Mouse (Mus musculus): Measurements from ENCODE around the gene Zfp553. TPM values are rescaled to one million over a fixed set of nuclear protein-coding genes. Genes with fewer than 3 reads are reported as not detected.
A peak's percentile ranks its signal among the peaks of the same experiment; 100 is the strongest.

The Zfp553 gene
- polyA plus RNA-seq, 1 experiment, result not detected

- no peak for TF ChIP-seq POLR2A (IDR thresholded peaks at IDR 0.05; ENCODE audit: insufficient read depth, low read depth, low read length)
- TF ChIP-seq CTCF (IDR thresholded peaks at IDR 0.05; ENCODE audit: insufficient read depth, low read depth, low read length), result no peak
- Histone ChIP-seq H3K4me3 (ENCODE audit: insufficient read depth, low read depth, low read length) (no peak overlapping the region), H3K27ac (ENCODE audit: insufficient read depth, low read depth, low read length) (no peak overlapping the region), H3K4me1 (ENCODE audit: control insufficient read depth, insufficient read depth, low read length) (peaks cover 13% of the 10 kb centered on the region)
- WGBS, result 96% methylated on average over 4 of the region's 4 CpGs
Measured at GRCm38 (mm10) chr7:127271093-127271492, 38.2 kb downstream of the Zfp553 start.

- H3K27ac ChIP-seq (ENCODE audit: insufficient read depth, low read depth, low read length), result no peak overlapping the region
Measured at GRCm38 (mm10) chr7:127272566-127272965, 39.7 kb downstream of the Zfp553 start.

GRCm38 (mm10) chr7:127273118-127273923 lies 40.5 kb downstream of the Zfp553 start:
- TF ChIP-seq CTCF (IDR thresholded peaks at IDR 0.05; ENCODE audit: insufficient read depth, low read depth, low read length) (no peak), POLR2A (IDR thresholded peaks at IDR 0.05; ENCODE audit: insufficient read depth, low read depth, low read length) (no peak)
- 14% methylated on average over 50 of the region's 50 CpGs for WGBS
- peak overlapping the region; percentile 18 for H3K27ac ChIP-seq (ENCODE audit: insufficient read depth, low read depth, low read length)
- peaks cover 11% of the 10 kb centered on the region for H3K4me1 ChIP-seq (ENCODE audit: control insufficient read depth, insufficient read depth, low read length)
- H3K4me3 ChIP-seq (ENCODE audit: insufficient read depth, low read depth, low read length), result peak overlapping the region; percentile 74

More at GRCm38 (mm10) chr7:127272566-127272965, 39.7 kb downstream of the Zfp553 start:
- no peak overlapping the region for H3K4me3 ChIP-seq (ENCODE audit: insufficient read depth, low read depth, low read length)
- H3K4me1 ChIP-seq (ENCODE audit: control insufficient read depth, insufficient read depth, low read length), result peaks cover 11% of the 10 kb centered on the region
- no peak for TF ChIP-seq CTCF (IDR thresholded peaks at IDR 0.05; ENCODE audit: insufficient read depth, low read depth, low read length)
- no peak for TF ChIP-seq POLR2A (IDR thresholded peaks at IDR 0.05; ENCODE audit: insufficient read depth, low read depth, low read length)
- 85% methylated on average over 15 of the region's 15 CpGs for WGBS

GRCm38 (mm10) chr7:127273925-127274789 lies 41.3 kb downstream of the Zfp553 start, which contains the start of gene Sephs2:
Gene Sephs2, minus strand, starts transcription at chr7:127274055.
- peak; percentile 87 for TF ChIP-seq POLR2A (IDR thresholded peaks at IDR 0.05; ENCODE audit: insufficient read depth, low read depth, low read length)
- no peak for TF ChIP-seq CTCF (IDR thresholded peaks at IDR 0.05; ENCODE audit: insufficient read depth, low read depth, low read length)
- H3K27ac ChIP-seq (ENCODE audit: insufficient read depth, low read depth, low read length), result peak within 1 kb of the TSS; percentile 18
- WGBS, result 2% methylated on average over 39 of the region's 39 CpGs

GRCm38 (mm10) chr7:127276519-127276961 lies 43.7 kb downstream of the Zfp553 start:
- Histone ChIP-seq H3K4me3 (ENCODE audit: insufficient read depth, low read depth, low read length) (no peak overlapping the region), H3K4me1 (ENCODE audit: control insufficient read depth, insufficient read depth, low read length) (peaks cover 11% of the 10 kb centered on the region), H3K27ac (ENCODE audit: insufficient read depth, low read depth, low read length) (no peak overlapping the region)
- WGBS, result 82% methylated on average over 5 of the region's 5 CpGs
- TF ChIP-seq CTCF (IDR thresholded peaks at IDR 0.05; ENCODE audit: insufficient read depth, low read depth, low read length) (no peak), POLR2A (IDR thresholded peaks at IDR 0.05; ENCODE audit: insufficient read depth, low read depth, low read length) (no peak)

More at GRCm38 (mm10) chr7:127273925-127274789, 41.3 kb downstream of the Zfp553 start, which contains the start of gene Sephs2:
- peaks cover 11% of the 10 kb centered on the region for H3K4me1 ChIP-seq (ENCODE audit: control insufficient read depth, insufficient read depth, low read length)
- H3K4me3 ChIP-seq (ENCODE audit: insufficient read depth, low read depth, low read length), result peak within 1 kb of the TSS; percentile 74

DNA sequence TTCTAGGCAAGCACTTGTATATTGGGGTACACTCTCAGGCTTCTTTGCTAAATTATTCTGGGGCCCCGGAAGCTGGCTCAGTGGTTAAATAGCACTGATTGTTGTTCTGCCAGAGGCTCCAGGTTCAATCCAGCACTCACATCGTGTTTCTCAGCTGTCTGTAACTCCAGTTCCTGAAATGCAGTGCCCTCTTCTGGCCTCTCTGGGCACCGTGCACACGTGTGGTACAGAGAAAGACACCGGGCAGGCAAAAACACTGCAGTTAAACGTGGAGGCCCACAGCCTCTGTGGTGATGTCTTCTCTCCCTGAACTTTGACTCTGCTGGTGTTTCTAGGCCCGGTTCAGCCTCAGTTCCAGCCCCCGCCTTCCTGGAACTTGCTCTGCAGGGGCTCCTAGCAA lies 45.5 kb downstream of the Zfp553 start:
- peaks cover 3% of the 10 kb centered on the region; the same call in 1 of the 2 replicates for H3K4me1 ChIP-seq (ENCODE audit: control insufficient read depth, insufficient read depth, low read length)
- no peak overlapping the region for H3K4me3 ChIP-seq (ENCODE audit: insufficient read depth, low read depth, low read length)
- H3K27ac ChIP-seq (ENCODE audit: insufficient read depth, low read depth, low read length), result no peak overlapping the region
- WGBS, result 24% methylated on average over 8 of the region's 8 CpGs
- TF ChIP-seq POLR2A (IDR thresholded peaks at IDR 0.05; ENCODE audit: insufficient read depth, low read depth, low read length) (no peak), CTCF (IDR thresholded peaks at IDR 0.05; ENCODE audit: insufficient read depth, low read depth, low read length) (no peak)

DNA sequence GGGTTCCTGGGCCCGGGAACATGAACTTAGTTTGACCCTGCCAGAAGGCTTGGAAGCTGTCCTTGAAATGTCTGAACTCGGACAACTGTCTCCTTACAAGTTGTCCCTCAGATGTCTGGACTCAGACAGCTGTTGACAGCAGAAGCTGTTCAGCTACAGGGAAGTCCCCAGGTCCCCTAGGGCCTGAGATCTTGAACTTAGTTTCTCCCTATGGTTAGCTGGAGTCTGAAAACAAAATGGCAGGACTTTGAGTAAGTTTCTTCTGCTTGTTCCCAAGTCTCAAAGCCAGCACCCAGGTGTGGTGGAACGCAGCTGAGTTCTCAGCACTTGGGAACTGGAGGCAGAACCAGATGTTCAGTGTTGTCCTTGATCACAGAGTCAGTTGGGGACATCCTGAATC lies 47.2 kb downstream of the Zfp553 start:
- WGBS, result 85% methylated on average over 3 of the region's 3 CpGs
- no peak overlapping the region for H3K4me3 ChIP-seq (ENCODE audit: insufficient read depth, low read depth, low read length)
- H3K4me1 ChIP-seq (ENCODE audit: control insufficient read depth, insufficient read depth, low read length), result no peaks in the 10 kb centered on the region
- H3K27ac ChIP-seq (ENCODE audit: insufficient read depth, low read depth, low read length), result no peak overlapping the region
- TF ChIP-seq CTCF (IDR thresholded peaks at IDR 0.05; ENCODE audit: insufficient read depth, low read depth, low read length) (no peak), POLR2A (IDR thresholded peaks at IDR 0.05; ENCODE audit: insufficient read depth, low read depth, low read length) (no peak)

DNA sequence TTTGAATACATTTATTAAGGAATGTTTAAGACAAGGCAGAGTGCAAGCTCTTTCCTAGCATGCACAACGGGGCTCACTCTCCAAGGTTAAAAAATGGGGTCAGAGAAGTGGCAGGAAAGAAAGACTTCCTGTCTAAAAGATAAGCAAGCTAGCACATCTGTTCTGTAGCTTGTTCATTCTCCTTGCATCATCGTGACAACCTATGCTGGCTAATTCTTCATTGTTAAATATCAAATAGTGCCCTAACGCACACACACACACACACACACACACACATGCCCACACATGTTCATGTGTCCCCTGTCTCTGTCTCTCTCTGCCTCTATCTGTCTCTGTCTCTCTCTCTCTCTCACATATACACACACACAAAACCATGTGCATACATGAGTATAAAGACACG lies 48.3 kb downstream of the Zfp553 start:
- H3K4me1 ChIP-seq (ENCODE audit: control insufficient read depth, insufficient read depth, low read length), result no peaks in the 10 kb centered on the region
- no peak for TF ChIP-seq POLR2A (IDR thresholded peaks at IDR 0.05; ENCODE audit: insufficient read depth, low read depth, low read length)
- no peak for TF ChIP-seq CTCF (IDR thresholded peaks at IDR 0.05; ENCODE audit: insufficient read depth, low read depth, low read length)
- H3K27ac ChIP-seq (ENCODE audit: insufficient read depth, low read depth, low read length), result no peak overlapping the region
- 80% methylated on average over 4 of the region's 4 CpGs for WGBS
- H3K4me3 ChIP-seq (ENCODE audit: insufficient read depth, low read depth, low read length), result no peak overlapping the region

Measured in olfactory bulb, adult 2 months (tissue).